Mouse (Mus musculus) embryonic facial prominence, embryonic 14.5 days (tissue): Measurements from ENCODE around the gene Plxna2. TPM values are rescaled to one million over a fixed set of nuclear protein-coding genes. Genes with fewer than 3 reads are reported as not detected.

ENCODE experiments used
- ATAC-seq: fragments of 200-750 bp; cut with Nextera tagmentation; 2 replicates; pipeline ENCODE4 v1.8.0; 2017; ENCODE audit warnings: low read depth, moderate number of reproducible peaks, moderate TSS enrichment
- DNase-seq: peaks from one replicate; pipeline ENCODE4 v3.0.0-alpha.2; 2015; ENCODE audit warnings: low spot score
- H3K27ac ChIP-seq: fragments of 300-500 bp; sonication (generic); replicated peaks from 2 replicates; pipeline ENCODE4 v1.5.1; 2014; ENCODE audit warnings: low read depth, mild to moderate bottlenecking, low read length, moderate library complexity
- H3K27me3 ChIP-seq: fragments of 300-500 bp; sonication (generic); replicated peaks from 2 replicates; pipeline ENCODE4 v1.6.1; 2014; ENCODE audit warnings: low read length; ENCODE audit not compliant: control insufficient read depth, insufficient read depth
- H3K36me3 ChIP-seq: fragments of 300-500 bp; sonication (generic); 2 replicates; pipeline ENCODE4 v1.6.1; 2014; ENCODE audit warnings: low read length, mixed read lengths; ENCODE audit not compliant: control insufficient read depth, insufficient read depth
- H3K4me1 ChIP-seq: fragments of 300-500 bp; sonication (generic); 2 replicates; pipeline ENCODE4 v1.6.1; 2014; ENCODE audit warnings: antibody characterized with exemption, low read length; ENCODE audit not compliant: control insufficient read depth, insufficient read depth
- H3K4me2 ChIP-seq: fragments of 300-500 bp; sonication (generic); 2 replicates; pipeline ENCODE4 v1.6.1; 2014; ENCODE audit warnings: low read depth, mild to moderate bottlenecking, low read length, moderate library complexity, mixed read lengths
- H3K4me3 ChIP-seq: fragments of 300-500 bp; sonication (generic); 2 replicates; pipeline ENCODE4 v1.5.1; 2014; ENCODE audit warnings: low read depth, mild to moderate bottlenecking, low read length
- H3K9ac ChIP-seq: fragments of 300-500 bp; sonication (generic); 2 replicates; pipeline ENCODE4 v1.6.1; 2014; ENCODE audit warnings: low read depth, mild to moderate bottlenecking, low read length, moderate library complexity, mixed read lengths
- H3K9me3 ChIP-seq: fragments of 300-500 bp; sonication (generic); 2 replicates; pipeline ENCODE4 v1.6.1; 2016; ENCODE audit warnings: low read length; ENCODE audit not compliant: control insufficient read depth
- WGBS: fragments of 180-500 bp; shearing (Covaris S2); extraction: QIAGEN DNeasy Blood & Tissue Kit; methylation state at CpG from one replicate; pipeline ENCODE4 v1.1.7; 2014; 5-methylcytosine and 5-hydroxymethylcytosine counted together
- polyA plus RNA-seq: library from polyadenylated mRNA; unstranded; fragments of >200 nt; fragmentation: Nextera tagmentation; extraction: Ambion mirVana; gene quantifications from 2 replicates; pipeline ENCODE4 v1.2.1, GENCODE M21; 2014

Plxna2 gene
- polyA plus RNA-seq, 1 experiment from 2014 or later: 12.8 TPM

- Histone ChIP-seq H3K27me3 (no peaks in the 10 kb centered on the region), H3K4me1 (no peaks in the 10 kb centered on the region), H3K36me3 (peaks cover 25% of the 10 kb centered on the region; the same call in 1 of the 2 replicates), H3K4me2 (no peak overlapping the region), H3K9ac (no peak overlapping the region), H3K9me3 (no peaks in the 10 kb centered on the region), H3K4me3 (no peak overlapping the region), H3K27ac (no peak overlapping the region)
- 69% methylated on average over 5 of the region's 5 CpGs for WGBS
- ATAC-seq: no peak
- DNase-seq: no peak
These were observed 144.9 kb downstream of the Plxna2 start for GRCm38 (mm10) chr1:194762896-194763295.

GRCm38 (mm10) chr1:194764951-194765350 is 146.9 kb downstream of the Plxna2 start:
- Histone ChIP-seq H3K36me3 (peaks cover 19% of the 10 kb centered on the region; the same call in 1 of the 2 replicates), H3K4me3 (no peak overlapping the region), H3K4me2 (no peak overlapping the region), H3K27ac (no peak overlapping the region), H3K9ac (no peak overlapping the region), H3K4me1 (no peaks in the 10 kb centered on the region), H3K9me3 (no peaks in the 10 kb centered on the region), H3K27me3 (no peaks in the 10 kb centered on the region)
- DNase-seq (no peak), ATAC-seq (no peak)

- Histone ChIP-seq H3K9ac (no peak overlapping the region), H3K4me1 (no peaks in the 10 kb centered on the region), H3K27ac (no peak overlapping the region), H3K36me3 (peaks cover 11% of the 10 kb centered on the region; the same call in 1 of the 2 replicates), H3K9me3 (no peaks in the 10 kb centered on the region), H3K4me2 (no peak overlapping the region), H3K4me3 (no peak overlapping the region), H3K27me3 (no peaks in the 10 kb centered on the region)
- DNase-seq (no peak), ATAC-seq (no peak)
- 84% methylated on average over 1 of the region's 1 CpGs for WGBS
These were observed 150.8 kb downstream of the Plxna2 start for GRCm38 (mm10) chr1:194768799-194769198.

GRCm38 (mm10) chr1:194772053-194772452 is 154.0 kb downstream of the Plxna2 start:
- H3K9ac ChIP-seq: no peak overlapping the region
- no peaks in the 10 kb centered on the region for H3K4me1 ChIP-seq
- H3K4me2 ChIP-seq: no peak overlapping the region
- no peaks in the 10 kb centered on the region for H3K27me3 ChIP-seq
- no peaks in the 10 kb centered on the region for H3K9me3 ChIP-seq
- DNase-seq (no peak), ATAC-seq (no peak)
- H3K27ac ChIP-seq: no peak overlapping the region
- 76% methylated on average over 3 of the region's 3 CpGs for WGBS
- H3K36me3 ChIP-seq: peaks cover 2% of the 10 kb centered on the region; the same call in 1 of the 2 replicates
- no peak overlapping the region for H3K4me3 ChIP-seq

- no peak overlapping the region for H3K4me3 ChIP-seq
- no peak overlapping the region for H3K4me2 ChIP-seq
- H3K4me1 ChIP-seq: no peaks in the 10 kb centered on the region
- H3K27me3 ChIP-seq: no peaks in the 10 kb centered on the region
- H3K27ac ChIP-seq: no peak overlapping the region
- H3K36me3 ChIP-seq: no peaks in the 10 kb centered on the region
- DNase-seq (peak; percentile 66), ATAC-seq (peak; percentile 85; the same call in 1 of the 2 replicates)
- no peak overlapping the region for H3K9ac ChIP-seq
- 19% methylated on average over 3 of the region's 3 CpGs for WGBS
- H3K9me3 ChIP-seq: no peaks in the 10 kb centered on the region
These were observed 155.9 kb downstream of the Plxna2 start for GRCm38 (mm10) chr1:194773899-194774298.

- H3K27ac ChIP-seq: no peak overlapping the region
- ATAC-seq: no peak
- WGBS: 48% methylated on average over 2 of the region's 2 CpGs
These were observed 156.3 kb downstream of the Plxna2 start for GRCm38 (mm10) chr1:194774350-194774749.

GRCm38 (mm10) chr1:194774754-194775153 is 156.7 kb downstream of the Plxna2 start:
- H3K9ac ChIP-seq: no peak overlapping the region
- H3K4me3 ChIP-seq: no peak overlapping the region
- ATAC-seq (no peak), DNase-seq (no peak)
- 88% methylated on average over 1 of the region's 1 CpGs for WGBS
- no peaks in the 10 kb centered on the region for H3K9me3 ChIP-seq
- no peak overlapping the region for H3K27ac ChIP-seq
- H3K4me2 ChIP-seq: no peak overlapping the region
- H3K27me3 ChIP-seq: no peaks in the 10 kb centered on the region
- H3K36me3 ChIP-seq: no peaks in the 10 kb centered on the region
- H3K4me1 ChIP-seq: no peaks in the 10 kb centered on the region

More at GRCm38 (mm10) chr1:194774350-194774749, 156.3 kb downstream of the Plxna2 start:
- H3K9me3 ChIP-seq: no peaks in the 10 kb centered on the region
- DNase-seq: no peak
- H3K27me3 ChIP-seq: no peaks in the 10 kb centered on the region
- H3K9ac ChIP-seq: no peak overlapping the region
- no peak overlapping the region for H3K4me2 ChIP-seq
- no peak overlapping the region for H3K4me3 ChIP-seq
- no peaks in the 10 kb centered on the region for H3K36me3 ChIP-seq
- no peaks in the 10 kb centered on the region for H3K4me1 ChIP-seq

- Histone ChIP-seq H3K27ac (no peak overlapping the region), H3K4me3 (no peak overlapping the region), H3K4me2 (no peak overlapping the region), H3K9ac (no peak overlapping the region), H3K36me3 (no peaks in the 10 kb centered on the region), H3K27me3 (no peaks in the 10 kb centered on the region), H3K9me3 (no peaks in the 10 kb centered on the region), H3K4me1 (no peaks in the 10 kb centered on the region)
- ATAC-seq (no peak), DNase-seq (no peak)
These were observed 157.8 kb downstream of the Plxna2 start for GRCm38 (mm10) chr1:194775656-194776374.
